In genomic region chr17:12403420-12403819, GRCm38 (mm10) we compare ENCODE assay signal across 14 mouse cellular contexts. TPM values are rescaled to one million over a fixed set of nuclear protein-coding genes. Genes with fewer than 3 reads are reported as not detected.
DNase-seq lines count a peak whose midpoint lies in the region; ATAC-seq lines count a peak whose summit lies in the region.
"Had no signal": no experiment of that assay in that cellular context is flagged by ENCODE, and none has a peak within 500 bp of the region (broad histone marks: within the 10 kb centered on the region; RNA-seq: fewer than 3 reads in every experiment).

No protein-coding gene starts in this region.

- intact Hi-C loops in gastrocnemius, postnatal 14 days (cut with DNase I; ENCODE audit: low total_unique reads): no loop called here

- no peak overlapping the region for H3K4me3 ChIP-seq in kidney, embryonic 16.5 days (ENCODE audit: low read length)
- no peak overlapping the region for H3K4me3 ChIP-seq in forebrain, embryonic 11.5 days (ENCODE audit: low read depth, low read length)
- H3K4me3 ChIP-seq: embryonic facial prominence, embryonic 15.5 days; heart, embryonic 15.5 days; stomach, embryonic 15.5 days had no signal

- H3K27ac ChIP-seq in kidney, embryonic 16.5 days (ENCODE audit: low read length): no peak overlapping the region
- H3K27ac ChIP-seq in forebrain, embryonic 11.5 days (ENCODE audit: low read depth, low read length): no peak overlapping the region
- H3K27ac ChIP-seq: embryonic facial prominence, embryonic 15.5 days; heart, embryonic 15.5 days; stomach, embryonic 15.5 days had no signal

- H3K27me3 ChIP-seq in kidney, embryonic 16.5 days (ENCODE audit: insufficient read depth, low read length): no peaks in the 10 kb centered on the region
- no peaks in the 10 kb centered on the region for H3K27me3 ChIP-seq in forebrain, embryonic 11.5 days (ENCODE audit: control insufficient read depth, insufficient read depth, low read length)
- H3K27me3 ChIP-seq: embryonic facial prominence, embryonic 15.5 days; heart, embryonic 15.5 days; stomach, embryonic 15.5 days had no signal

- 55% methylated on average over 7 of the region's 7 CpGs for WGBS in kidney, embryonic 16.5 days
- WGBS in forebrain, embryonic 11.5 days: 78% methylated on average over 7 of the region's 7 CpGs

- H3K36me3 ChIP-seq in kidney, embryonic 16.5 days (ENCODE audit: insufficient read depth, low read length): no peaks in the 10 kb centered on the region
- no peaks in the 10 kb centered on the region for H3K36me3 ChIP-seq in forebrain, embryonic 11.5 days (ENCODE audit: control insufficient read depth, insufficient read depth, low read length)
- H3K36me3 ChIP-seq: embryonic facial prominence, embryonic 15.5 days; heart, embryonic 15.5 days; stomach, embryonic 15.5 days had no signal

- peak; percentile 19 for DNase-seq in gastrocnemius, postnatal 25 days
- DNase-seq in gastrocnemius, postnatal 14 days: no peak
- no peak for DNase-seq in kidney, adult 8-10 months
- DNase-seq in ES-CJ7 (ENCODE audit: low read depth, low spot score): peak; percentile 11
- DNase-seq in lung, postnatal 14 days: peak; percentile 55
- DNase-seq in left cerebral cortex, adult 18-20 months (ENCODE audit: low spot score in 2 of 2): no peak
- DNase-seq in forebrain, embryonic 11.5 days (ENCODE audit: low spot score): no peak
- DNase-seq: cerebellum, postnatal 36 days had no signal

- 0 out of 2 replicates have a peak, but pooled peaks have one; percentile 46 for ATAC-seq in kidney, embryonic 16.5 days (ENCODE audit: low FRiP score, low TSS enrichment)
- no peak for ATAC-seq in forebrain, embryonic 11.5 days (replicated peaks; ENCODE audit: low FRiP score)
- ATAC-seq: forebrain, embryonic 16.5 days had no signal

- H3K4me1 ChIP-seq in kidney, embryonic 16.5 days (ENCODE audit: insufficient read depth, low read length): no peaks in the 10 kb centered on the region
- H3K4me1 ChIP-seq in forebrain, embryonic 11.5 days (replicated peaks; ENCODE audit: control insufficient read depth, insufficient read depth, low read length): no peaks in the 10 kb centered on the region
- H3K4me1 ChIP-seq: embryonic facial prominence, embryonic 15.5 days had no signal

- no peak overlapping the region for H3K9ac ChIP-seq in kidney, embryonic 16.5 days (replicated peaks; ENCODE audit: low read length)
- no peak overlapping the region for H3K9ac ChIP-seq in forebrain, embryonic 11.5 days (ENCODE audit: low read length)
- H3K9ac ChIP-seq: embryonic facial prominence, embryonic 15.5 days; heart, embryonic 15.5 days; stomach, embryonic 15.5 days had no signal

- H3K9me3 ChIP-seq in kidney, embryonic 16.5 days (ENCODE audit: low read length): peaks cover 6% of the 10 kb centered on the region; the same call in 1 of the 2 replicates
- no peaks in the 10 kb centered on the region for H3K9me3 ChIP-seq in forebrain, embryonic 11.5 days (ENCODE audit: control insufficient read depth, low read length)
- H3K9me3 ChIP-seq: embryonic facial prominence, embryonic 15.5 days; stomach, embryonic 15.5 days had no signal

- no peak overlapping the region for H3K4me2 ChIP-seq in kidney, embryonic 16.5 days (replicated peaks; ENCODE audit: low read depth, low read length)
- no peak overlapping the region for H3K4me2 ChIP-seq in forebrain, embryonic 11.5 days (ENCODE audit: low read depth, low read length, severe bottlenecking)
- H3K4me2 ChIP-seq: embryonic facial prominence, embryonic 15.5 days; heart, embryonic 15.5 days; stomach, embryonic 15.5 days had no signal

RNA-seq across cellular contexts. Expression of gene Plg, which starts 25.0 kb away (rescaled TPM):
- not detected for total RNA-seq in gastrocnemius, postnatal 25 days (2021)
- total RNA-seq in gastrocnemius, postnatal 14 days (2021): not detected
- 0.75 and 1.0 TPM in 2 replicates for polyA plus RNA-seq in kidney, embryonic 16.5 days (2015; fragmentation: Nextera tagmentation; extraction: Ambion mirVana)
- total RNA-seq in left cerebral cortex, adult 18-20 months (2021): under 1 TPM in 1 of 2 experiments, not detected in 1; 0.21 TPM
- polyA plus RNA-seq in forebrain, embryonic 11.5 days (2014; fragmentation: Nextera tagmentation; extraction: Ambion mirVana): 0.07 TPM in 1 of 2 replicates, not detected in the other
- total RNA-seq: layer of hippocampus, postnatal 25 days had no signal
- polyA plus RNA-seq: embryonic facial prominence, embryonic 15.5 days had no signal

Comparison
In these comparisons a context has a peak if more than half of its experiments do, and no peak if none do; other contexts are left out.
1. DNase-seq: peak in gastrocnemius, postnatal 25 days (single experiment), ES-CJ7 (single experiment) and lung, postnatal 14 days (single experiment); none in gastrocnemius, postnatal 14 days (single experiment), kidney, adult 8-10 months (0 of 2), left cerebral cortex, adult 18-20 months (0 of 2) and forebrain, embryonic 11.5 days (single experiment).